Mouse (Mus musculus) lung, adult 10 weeks (tissue): Measurements from ENCODE around the gene Atp5f1. TPM values are rescaled to one million over a fixed set of nuclear protein-coding genes. Genes with fewer than 3 reads are reported as not detected.

Experiments
- polyA plus RNA-seq: library from polyadenylated mRNA; stranded (reverse); fragments of 350-450 nt; fragmentation: Illumina TruSeq; extraction: RNeasy Lipid Tissue Mini Kit (QIAGEN cat#74804); gene quantifications from one replicate; pipeline ENCODE4 v1.2.3, GENCODE M21; 2014; ENCODE audit warnings: low read depth, low replicate concordance; ENCODE audit not compliant: insufficient read depth

The Atp5f1 gene
- polyA plus RNA-seq = 230 TPM

GRCm38 (mm10) chr3:105959999-105960398 lies at the start of gene Atp5f1:
Gene Atp5f1, minus strand, starts transcription at chr3:105960099.

GRCm38 (mm10) chr3:105973411-105973810 lies 13.5 kb upstream of the Atp5f1 start, which contains the start of gene Ovgp1:
Gene Ovgp1, plus strand, starts transcription at chr3:105973711.

GRCm38 (mm10) chr3:105958974-105959580 lies 822 bp downstream of the Atp5f1 start, which contains the start of gene Wdr77:
Gene Wdr77, plus strand, starts transcription at chr3:105959369.

GRCm38 (mm10) chr3:105932240-105933071 lies 27.4 kb downstream of the Atp5f1 start, which contains the start of gene I830077J02Rik:
Gene I830077J02Rik, minus strand, starts transcription at chr3:105932664.

Other genes starting within 250 kb of the Atp5f1 start
- gene Rap1a, start 158.8 kb downstream of the Atp5f1 start, polyA plus RNA-seq = 185 TPM
- gene Adora3, start 89.2 kb downstream of the Atp5f1 start, polyA plus RNA-seq = 0.76 TPM
- 1.5 TPM for gene Tmigd3, start 89.2 kb downstream of the Atp5f1 start, polyA plus RNA-seq
- 3.2 TPM for gene I830077J02Rik, start 27.4 kb downstream of the Atp5f1 start, polyA plus RNA-seq
- 17.1 TPM for gene Wdr77, start 730 bp downstream of the Atp5f1 start, polyA plus RNA-seq
- gene Ovgp1, start 13.6 kb upstream of the Atp5f1 start, polyA plus RNA-seq = 0.94 TPM
- gene Pifo, start 54.5 kb upstream of the Atp5f1 start, polyA plus RNA-seq = 31.6 TPM
- gene Chil5, start 72.7 kb upstream of the Atp5f1 start, polyA plus RNA-seq = not detected
- 70.3 TPM for gene Chia1, start 153.1 kb upstream of the Atp5f1 start, polyA plus RNA-seq
- gene Chil3, start 207.5 kb upstream of the Atp5f1 start, polyA plus RNA-seq = 1,011 TPM